Mouse (Mus musculus): ENCODE data around the gene P4htm. TPM values are rescaled to one million over a fixed set of nuclear protein-coding genes. Genes with fewer than 3 reads are reported as not detected.

P4htm gene
- total and polyA plus RNA-seq, 3 experiments, result 0.08 to 0.22 TPM; not detected in 1

GRCm38 (mm10) chr9:108578545-108579343 lies 18.7 kb downstream of the P4htm start, which contains the start of gene Wdr6:
TSS of gene Wdr6 (minus strand) at chr9:108578739.
- TF ChIP-seq EP300 (IDR thresholded peaks at IDR 0.05; ENCODE audit: low read depth in 1 of 2, low read length in 2 of 2), result peak in 1 of 2 experiments; percentile 36; a peak in 1 of 4 replicates
- TF ChIP-seq USF2 (IDR thresholded peaks at IDR 0.05; ENCODE audit: borderline replicate concordance in 1 of 2, insufficient read depth in 1 of 2, low read depth in 1 of 2, low read length in 2 of 2), result no peak
- TF ChIP-seq MYC (IDR thresholded peaks at IDR 0.05; ENCODE audit: low read depth, low read length), result peak; percentile 55; the same call in 1 of the 2 replicates
- TF ChIP-seq POLR2AphosphoS2 (IDR thresholded peaks at IDR 0.05; ENCODE audit: low read length), result peak; percentile 88; the same call in 1 of the 2 replicates
- TF ChIP-seq TBP (IDR thresholded peaks at IDR 0.05; ENCODE audit: low read depth, low read length), result peak; percentile 72
- TF ChIP-seq ZMIZ1 (IDR thresholded peaks at IDR 0.05; ENCODE audit: low read depth, low read length), result peak; percentile 76
- TF ChIP-seq NELFE (IDR thresholded peaks at IDR 0.05; ENCODE audit: low read depth, low read length), result peak; percentile 79
- TF ChIP-seq ZNF384 (IDR thresholded peaks at IDR 0.05; ENCODE audit: low read depth, low read length), result 0 out of 2 replicates have a peak, but pooled peaks have one; percentile 44
- TF ChIP-seq MXI1 (IDR thresholded peaks at IDR 0.05; ENCODE audit: low read depth, low read length), result peak; percentile 75
- TF ChIP-seq NRF1 (IDR thresholded peaks at IDR 0.05; ENCODE audit: insufficient read depth, low read depth, low read length, poor library complexity, severe bottlenecking), result no peak
- TF ChIP-seq MAX (IDR thresholded peaks at IDR 0.05; ENCODE audit: low read length), result peak; percentile 74
- TF ChIP-seq ETS1 (IDR thresholded peaks at IDR 0.05; ENCODE audit: low read depth, low read length), result peak; percentile 58; the same call in 1 of the 2 replicates
- no peak for TF ChIP-seq ZKSCAN1 (IDR thresholded peaks at IDR 0.05; ENCODE audit: low read depth, low read length)
- peak; percentile 71 to 88; a peak in 3 of 4 replicates for TF ChIP-seq POLR2A (IDR thresholded peaks at IDR 0.05; ENCODE audit: control insufficient read depth in 1 of 2, insufficient read depth in 1 of 2, low read depth in 1 of 2, low read length in 2 of 2, poor library complexity in 1 of 2)
- peak; percentile 63 for TF ChIP-seq USF1 (IDR thresholded peaks at IDR 0.05; ENCODE audit: low read depth, low read length)
- TF ChIP-seq HCFC1 (IDR thresholded peaks at IDR 0.05; ENCODE audit: low read depth, low read length), result peak; percentile 79
- peak; percentile 76; the same call in 1 of the 2 replicates for TF ChIP-seq CHD1 (IDR thresholded peaks at IDR 0.05; ENCODE audit: low read depth, low read length)
- peak; percentile 90 for TF ChIP-seq SIN3A (IDR thresholded peaks at IDR 0.05; ENCODE audit: low read length)
- TF ChIP-seq CTCF (IDR thresholded peaks at IDR 0.05 in 2 of 3, conservative IDR thresholded peaks at IDR 0.05 in 1 of 3; ENCODE audit: control insufficient read depth in 1 of 3, insufficient read depth in 1 of 3, low read depth in 2 of 3, low read length in 3 of 3, poor library complexity in 1 of 3, severe bottlenecking in 1 of 3), result no peak
- peak; percentile 77; the same call in 1 of the 2 replicates for TF ChIP-seq TCF12 (IDR thresholded peaks at IDR 0.05; ENCODE audit: low read depth, low read length)
- TF ChIP-seq CHD2 (IDR thresholded peaks at IDR 0.05; ENCODE audit: low read length), result peak; percentile 99
- peak; percentile 98 for TF ChIP-seq MAZ (IDR thresholded peaks at IDR 0.05; ENCODE audit: low read depth, low read length)
- TF ChIP-seq SMC3 (IDR thresholded peaks at IDR 0.05; ENCODE audit: low read depth, low read length), result no peak
- Histone ChIP-seq H3K27ac (ENCODE audit: control insufficient read depth, low read depth, low read length) (peak within 1 kb of the TSS; percentile 81), H3K4me3 (ENCODE audit: control insufficient read depth in 1 of 2, insufficient read depth in 1 of 2, low read depth in 2 of 2, low read length in 2 of 2) (peak within 1 kb of the TSS; percentile 77 to 98), H3K27me3 (ENCODE audit: control insufficient read depth in 1 of 2, insufficient read depth in 2 of 2, low read length in 2 of 2) (no peaks in the 10 kb centered on the region), H3K79me2 (ENCODE audit: control insufficient read depth, insufficient read depth, low read length, poor library complexity) (peaks cover 6% of the 10 kb centered on the region), H3K9me3 (replicated peaks; ENCODE audit: insufficient read depth, low read length) (no peaks in the 10 kb centered on the region), H3K4me1 (ENCODE audit: control insufficient read depth in 1 of 2, insufficient read depth in 2 of 2, low read length in 2 of 2) (peaks cover 0 to 9% of the 10 kb centered on the region in 2 experiments; a peak in 2 of 4 replicates), H3K9ac (ENCODE audit: control insufficient read depth, low read depth, low read length, poor library complexity, severe bottlenecking) (peak within 1 kb of the TSS; percentile 98), H3K36me3 (ENCODE audit: control insufficient read depth in 1 of 2, insufficient read depth in 2 of 2, low read length in 2 of 2) (no peaks in the 10 kb centered on the region)
- DNase-seq (ENCODE audit: low read depth, low spot score), result peak; percentile 98
